Mouse (Mus musculus): ENCODE data around the gene Gm14443. TPM values are rescaled to one million over a fixed set of nuclear protein-coding genes. Genes with fewer than 3 reads are reported as not detected.
"Not testable (repeated sequence)": the region's sequence is repeated elsewhere in the genome, so short reads cannot be mapped to it uniquely, and the experiment has no call there.

Gene Gm14443
- total RNA-seq (2021): under 1 TPM; 0.41 to 0.81 TPM
- long read RNA-seq, experiment 1: 0 reads
- long read RNA-seq, experiment 2: 0 reads

- intact Hi-C loops (cut with DNase I); DNase-seq: not testable (repeated sequence)
Measured at GRCm38 (mm10) chr2:175175401-175176180, at the start of gene Gm14443. Gm14443 (minus strand) TSS chr2:175175871.

GRCm38 (mm10) chr2:175206732-175207131, 31.1 kb upstream of the Gm14443 start, which contains the start of gene Gm14391:
Gm14391 (minus strand) TSS chr2:175206917.
- intact Hi-C loops (cut with DNase I); DNase-seq: not testable (repeated sequence)

- intact Hi-C loops (cut with DNase I); DNase-seq: not testable (repeated sequence)
Measured at GRCm38 (mm10) chr2:175179008-175179407, 3.3 kb upstream of the Gm14443 start.

- DNase-seq: no peak
- intact Hi-C loops (cut with DNase I): no loop called here
Measured at GRCm38 (mm10) chr2:175176312-175176711, 641 bp upstream of the Gm14443 start.

DNA sequence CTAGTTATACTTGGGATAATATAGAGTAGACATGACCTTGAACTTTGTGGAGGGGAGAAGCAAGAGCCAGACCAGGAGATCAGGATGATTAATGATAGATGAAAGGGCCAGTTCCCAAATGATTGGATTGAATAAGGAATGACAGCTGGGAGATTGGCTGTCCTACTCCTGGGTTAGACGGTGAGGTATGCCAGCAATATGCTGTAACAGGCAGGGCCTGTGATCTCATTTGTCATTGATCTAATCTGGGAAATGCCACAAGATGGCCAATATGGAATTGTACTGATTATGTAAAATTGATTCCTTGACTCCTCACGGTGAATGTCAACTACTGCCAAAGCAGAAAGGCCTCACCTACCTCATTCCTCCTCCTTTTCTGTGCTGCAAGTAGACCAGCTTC, 1.6 kb downstream of the Gm14443 start:
- intact Hi-C loops (cut with DNase I); DNase-seq: not testable (repeated sequence)

DNA sequence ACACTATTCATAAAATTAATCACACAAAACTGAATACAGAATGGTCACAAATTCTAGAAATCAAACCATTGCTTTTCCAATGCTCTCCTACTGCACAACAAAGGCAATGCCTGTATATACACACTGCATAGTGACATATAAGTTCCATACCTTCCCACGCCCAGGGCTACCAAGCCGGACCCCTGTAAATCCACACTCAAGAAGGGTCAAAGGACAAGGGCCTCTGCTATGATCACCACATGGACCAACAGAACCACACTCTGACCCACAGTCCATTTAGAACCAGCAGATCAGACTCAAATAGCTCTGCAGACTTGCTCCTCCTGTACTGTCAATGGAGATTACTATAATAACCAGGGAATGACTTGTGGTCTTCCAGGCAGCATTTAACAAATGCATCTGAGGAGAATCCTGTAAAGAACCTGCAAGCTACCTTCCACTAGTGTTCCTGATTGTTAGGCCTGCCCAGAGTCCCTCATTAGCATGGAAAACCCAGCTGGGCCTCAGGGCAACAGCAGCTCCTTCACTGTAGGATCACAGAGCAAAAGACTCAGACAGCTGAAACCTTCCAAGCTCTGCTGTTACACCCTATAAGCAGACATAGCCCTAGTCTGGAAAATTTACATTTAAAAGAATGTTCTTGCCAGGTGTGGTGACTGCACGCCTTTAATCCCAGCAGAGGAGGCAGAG, 2.6 kb downstream of the Gm14443 start:
- DNase-seq; intact Hi-C loops (cut with DNase I): not testable (repeated sequence)

GRCm38 (mm10) chr2:175172123-175172522, 3.5 kb downstream of the Gm14443 start:
- intact Hi-C loops (cut with DNase I): no loop called here
- no peak for DNase-seq

DNA sequence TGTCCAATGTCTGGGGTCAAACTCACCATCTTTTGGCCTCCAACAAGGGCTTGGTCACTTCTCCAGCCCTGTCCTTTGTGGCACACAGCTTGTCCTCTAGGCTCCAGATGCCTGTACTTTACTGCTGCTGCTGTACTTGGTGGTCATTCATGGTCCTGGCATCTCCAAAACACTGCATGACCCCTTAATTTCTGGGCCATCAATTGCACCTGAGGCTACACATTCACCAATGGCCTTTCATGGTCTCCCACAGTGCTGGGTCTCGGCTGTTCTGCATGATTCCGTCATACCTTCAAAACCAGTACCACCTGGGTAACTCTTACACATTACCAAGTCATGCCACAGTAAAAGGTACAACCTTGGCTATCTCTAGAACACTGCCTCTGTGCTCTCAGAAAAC, 8.8 kb downstream of the Gm14443 start:
- intact Hi-C loops (cut with DNase I); DNase-seq: not testable (repeated sequence)

DNA sequence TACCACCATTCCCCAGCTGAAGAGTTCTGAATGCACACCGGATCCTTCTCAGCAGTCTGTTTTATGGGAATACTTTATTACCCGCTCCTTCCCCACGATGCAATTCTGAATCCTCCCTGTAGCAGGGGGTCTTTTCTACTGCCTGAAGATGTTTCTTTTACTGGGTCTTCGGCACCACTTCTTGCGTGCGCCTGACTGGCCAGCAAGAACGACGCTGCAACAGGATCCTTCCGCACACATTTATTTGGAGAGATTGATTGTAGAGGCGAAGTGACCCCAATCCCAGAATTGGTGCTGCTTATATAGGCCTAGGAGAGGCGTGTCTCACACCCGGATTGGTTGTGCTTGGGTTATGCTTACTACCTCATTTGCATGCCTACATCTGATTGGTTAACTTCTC, 10.6 kb downstream of the Gm14443 start:
- DNase-seq; intact Hi-C loops (cut with DNase I): not testable (repeated sequence)

- intact Hi-C loops (cut with DNase I); DNase-seq: not testable (repeated sequence)
Measured at GRCm38 (mm10) chr2:175161438-175161837, 14.2 kb downstream of the Gm14443 start.

- DNase-seq: no peak
- intact Hi-C loops (cut with DNase I): no loop called here
Measured at GRCm38 (mm10) chr2:175158642-175159041, 17.0 kb downstream of the Gm14443 start.

GRCm38 (mm10) chr2:175156696-175157095, 19.0 kb downstream of the Gm14443 start:
- DNase-seq: no peak

DNA sequence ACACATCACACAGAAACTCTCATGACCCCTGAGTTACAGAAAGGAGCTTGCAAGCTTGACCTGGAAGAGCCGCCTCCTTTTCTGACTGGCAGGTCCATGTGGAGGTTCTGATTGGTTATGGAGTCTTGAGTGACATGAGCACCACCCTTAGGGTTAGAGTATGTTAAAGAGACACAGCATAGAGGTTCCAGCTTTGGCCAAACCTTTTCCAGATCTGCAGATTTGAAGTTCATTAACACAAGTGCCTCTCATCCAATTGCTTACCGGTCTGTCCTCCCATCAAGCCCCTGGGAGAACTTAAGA, 33.7 kb downstream of the Gm14443 start, which contains the start of gene Gm14399:
TSS of gene Gm14399 (minus strand) at position 20 of the 303 bp plus-strand sequence.
- intact Hi-C loops (cut with DNase I); DNase-seq: not testable (repeated sequence)

More at GRCm38 (mm10) chr2:175156696-175157095, 19.0 kb downstream of the Gm14443 start:
- intact Hi-C loops (cut with DNase I): no loop called here

DNA sequence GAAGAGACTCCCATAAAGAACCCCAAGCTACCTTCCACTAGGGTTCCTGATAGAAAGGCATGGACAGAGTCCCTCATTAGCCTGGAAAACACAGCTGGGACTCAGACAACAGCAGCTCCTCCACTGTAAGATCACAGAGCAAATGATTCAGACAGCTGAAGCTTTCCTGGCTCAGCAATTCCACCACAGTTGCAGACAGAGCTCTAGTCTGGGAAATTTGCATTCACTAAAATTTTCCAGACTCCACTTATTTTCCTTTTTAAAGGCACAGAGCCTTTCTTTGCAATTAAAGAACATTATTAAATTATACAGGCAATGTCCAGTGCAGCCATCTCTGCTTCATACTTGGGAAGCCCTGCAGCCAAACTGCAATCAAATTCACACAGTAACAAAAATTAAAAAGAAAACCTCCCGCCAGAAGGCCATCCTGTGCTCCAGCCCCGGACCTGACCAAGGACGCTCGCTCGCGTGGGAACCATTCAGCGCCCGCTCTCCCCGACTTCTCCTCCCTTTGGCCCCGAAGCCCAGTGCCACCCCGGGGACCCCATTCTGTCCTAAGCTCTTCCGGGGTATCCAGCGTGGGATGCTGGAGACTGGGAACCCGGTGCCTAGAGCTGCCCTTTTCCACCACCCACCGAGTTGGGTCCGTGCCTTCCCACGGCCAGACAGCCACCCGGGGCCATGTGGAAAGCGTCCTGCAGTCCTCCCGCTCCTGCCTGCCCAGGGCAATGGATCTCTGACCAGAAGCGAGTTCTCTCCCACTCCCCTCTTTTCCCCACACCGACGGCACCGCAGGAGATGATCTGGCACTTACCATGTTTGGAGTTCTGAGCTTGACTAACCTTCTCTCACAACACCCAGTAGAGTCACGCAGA, 34.3 kb downstream of the Gm14443 start:
- peak; percentile 16 to 23 for DNase-seq
- intact Hi-C loops (cut with DNase I): not testable (repeated sequence)

GRCm38 (mm10) chr2:175140624-175141023, 35.0 kb downstream of the Gm14443 start:
- intact Hi-C loops (cut with DNase I); DNase-seq: not testable (repeated sequence)

Other genes starting within 250 kb of the Gm14443 start
- 1 to 10 TPM in 1 of 2 experiments, under 1 TPM in 1; 0.80 to 1.3 TPM for gene Gm14444, start 165.6 kb downstream of the Gm14443 start, total RNA-seq (2021)
- gene Gm14393, start 108.1 kb downstream of the Gm14443 start, total RNA-seq (2021): 1 to 10 TPM in 1 of 2 experiments, under 1 TPM in 1; 0.71 to 1.6 TPM
- gene Gm14399, start 33.9 kb downstream of the Gm14443 start, total RNA-seq (2021): 10 to 100 TPM in 1 of 2 experiments, 1 to 10 TPM in 1; 9.4 to 10.6 TPM
- gene Gm14391, start 31.0 kb upstream of the Gm14443 start, total RNA-seq (2021): 10 to 100 TPM; 53.7 to 53.9 TPM
- gene Gm14440, start 99.3 kb upstream of the Gm14443 start, total RNA-seq (2021): 1 to 10 TPM in 1 of 2 experiments, under 1 TPM in 1; 0.32 to 1.0 TPM
- 10 to 100 TPM; 35.1 to 35.2 TPM for gene Gm4631, start 162.3 kb upstream of the Gm14443 start, total RNA-seq (2021)
- gene Zfp968, start 196.6 kb upstream of the Gm14443 start, total RNA-seq (2021): 10 to 100 TPM; 25.2 to 27.6 TPM

Data from heart, postnatal 14 days (tissue).